Mouse (Mus musculus): ENCODE data around the gene Ankrd12.
A peak's percentile ranks its signal among the peaks of the same experiment; 100 is the strongest.

The Ankrd12 gene

GRCm38 (mm10) chr17:65927077-65927476 lies 149.8 kb downstream of the Ankrd12 start:
- DNase-seq: no peak

GRCm38 (mm10) chr17:65924218-65924617 lies 152.7 kb downstream of the Ankrd12 start:
- peak; percentile 67 for DNase-seq

- DNase-seq: no peak
Observed at GRCm38 (mm10) chr17:65921975-65922374, 154.9 kb downstream of the Ankrd12 start.

GRCm38 (mm10) chr17:65919235-65919634 lies 157.7 kb downstream of the Ankrd12 start:
- DNase-seq: no peak

- peak; percentile 92 for DNase-seq
Observed at GRCm38 (mm10) chr17:65916135-65916668, 160.7 kb downstream of the Ankrd12 start.

All from lung, postnatal 36 days (tissue).